Mouse (Mus musculus) gastrocnemius, postnatal 14 days (tissue): ENCODE results near the gene Pnmal2. TPM values are rescaled to one million over a fixed set of nuclear protein-coding genes. Genes with fewer than 3 reads are reported as not detected.

Experiments used
- DNase-seq: peaks from one replicate; pipeline ENCODE4 v3.0.0; 2021; ENCODE audit warnings: mixed read lengths
- intact Hi-C: fragments of 180-260 bp; cut with DNase I; formaldehyde crosslinking; loops from one replicate; pipeline ENCODE4 v1.15.1; 2025; ENCODE audit warnings: low total_unique reads
- total RNA-seq, 2 experiments: library from RNA; stranded (reverse); gene quantifications; 2 replicates each; pipeline ENCODE4 v1.2.3; 2021

The Pnmal2 gene
- total RNA-seq, 2 experiments from 2014 or later, result 9.2 to 11.8 TPM

DNA sequence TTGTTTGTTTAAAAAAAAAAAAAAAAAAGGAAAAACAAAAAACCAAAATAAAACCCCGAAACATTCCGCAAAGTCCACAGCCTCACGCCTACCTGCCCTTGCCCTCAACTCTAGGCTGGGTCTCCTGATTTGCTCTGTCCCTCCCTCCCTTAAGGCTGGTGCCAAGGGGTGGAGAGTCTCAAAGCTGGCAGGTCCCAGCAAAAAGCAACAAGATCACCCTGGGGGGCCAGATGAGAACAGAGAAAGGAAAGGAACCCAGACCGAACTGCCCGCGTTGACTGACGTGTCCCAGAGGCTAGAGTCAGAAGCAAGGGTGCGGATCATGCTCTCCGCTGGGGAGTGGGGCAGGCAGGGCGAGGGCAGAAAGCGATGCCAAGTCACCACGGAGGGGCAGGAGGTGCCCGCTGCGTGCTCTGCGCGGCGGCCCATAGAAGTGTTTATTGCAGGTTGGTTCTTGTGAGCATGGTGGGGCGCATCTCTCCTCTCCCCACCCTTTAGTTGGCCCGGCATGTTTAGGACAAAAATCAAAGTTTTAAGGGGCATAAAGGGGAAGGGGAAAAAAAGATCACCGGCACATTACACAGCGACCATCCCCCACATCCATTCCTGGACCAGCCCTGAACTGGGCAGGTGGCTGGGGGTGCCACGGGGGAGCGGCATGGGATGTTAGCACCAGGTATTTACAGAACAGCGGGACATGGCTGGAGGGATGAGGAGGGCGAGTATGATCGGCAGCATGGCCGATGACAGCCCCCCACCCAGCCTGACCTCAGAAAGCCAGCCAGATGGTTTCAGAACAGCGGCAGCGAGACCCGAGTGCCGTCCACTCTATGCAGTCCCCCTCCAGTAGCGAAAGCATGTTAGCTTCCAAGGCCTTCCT is 28.8 kb upstream of the Pnmal2 start:
- no peak for DNase-seq
- intact Hi-C loops, result loop anchor here (2.0 kb wide), 1 partner anchor 21 kb away; no protein-coding TSS in a partner anchor

DNA sequence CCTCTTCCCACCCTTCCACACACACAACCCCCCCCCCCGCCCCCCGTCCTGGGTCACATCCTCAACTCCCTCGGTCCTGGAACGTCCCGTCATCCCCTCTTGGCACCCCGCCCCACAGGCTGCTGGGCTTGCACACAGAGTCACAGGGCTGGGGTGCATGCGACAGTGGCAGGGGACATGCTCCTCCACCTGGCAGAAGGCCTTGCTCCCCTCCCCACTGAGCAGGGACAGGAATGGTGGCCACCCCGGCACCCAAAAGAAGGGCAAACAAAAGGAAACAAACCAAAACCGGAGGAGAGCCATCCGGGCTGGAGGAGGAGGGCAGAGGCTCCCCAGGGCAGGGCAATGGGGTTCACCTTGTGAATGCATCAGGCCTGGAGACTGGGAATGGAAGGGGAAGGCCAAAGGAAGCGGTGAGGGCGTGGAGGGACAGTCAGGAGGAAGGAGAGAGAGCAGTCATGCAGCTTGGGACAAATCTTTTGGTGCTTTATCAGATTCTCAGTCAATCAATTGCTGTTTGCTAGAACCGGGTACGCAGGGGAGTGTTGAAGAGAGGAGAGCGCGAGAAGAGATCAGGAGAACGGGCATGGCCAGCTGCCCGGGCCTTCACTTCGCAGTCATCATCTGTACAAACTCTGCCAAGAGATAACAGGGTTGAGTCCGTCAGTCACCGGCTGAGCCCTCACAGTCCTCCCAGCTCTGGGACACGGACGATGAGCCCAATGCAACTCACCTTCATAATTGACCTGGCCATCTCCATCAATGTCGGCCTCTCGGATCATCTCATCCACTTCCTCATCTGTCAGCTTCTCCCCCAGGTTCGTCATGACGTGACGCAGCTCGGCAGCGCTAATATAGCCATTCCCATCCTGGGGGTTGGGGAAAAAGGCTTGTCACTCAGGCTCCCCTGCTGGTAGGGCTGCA is 27.9 kb upstream of the Pnmal2 start:
- intact Hi-C loops, result no loop called here
- no peak for DNase-seq

- intact Hi-C loops, result no loop called here
- DNase-seq, result no peak
Observed at GRCm38 (mm10) chr7:16917447-16917846, 27.0 kb upstream of the Pnmal2 start.

DNA sequence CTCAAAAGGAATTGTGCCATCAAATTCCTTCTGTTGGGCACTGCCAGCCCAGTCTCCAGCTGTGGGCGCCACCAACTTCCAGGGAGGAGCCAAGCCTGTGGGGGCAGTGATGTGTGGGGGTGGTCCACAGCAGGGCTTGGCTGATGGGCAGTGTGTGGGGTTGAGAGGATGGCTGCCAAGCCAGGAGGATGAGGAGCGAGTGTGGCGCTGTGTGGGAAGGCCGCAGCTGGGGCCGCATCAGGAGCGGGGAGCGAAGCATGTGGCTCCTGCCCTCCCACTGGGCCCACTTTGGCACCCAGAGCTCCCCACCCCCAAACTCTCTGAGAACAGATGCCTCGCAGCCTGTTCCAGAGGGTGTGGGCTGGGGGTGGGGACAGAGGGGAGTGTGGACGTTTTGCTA is 26.5 kb upstream of the Pnmal2 start:
- DNase-seq, result no peak
- intact Hi-C loops, result no loop called here

DNA sequence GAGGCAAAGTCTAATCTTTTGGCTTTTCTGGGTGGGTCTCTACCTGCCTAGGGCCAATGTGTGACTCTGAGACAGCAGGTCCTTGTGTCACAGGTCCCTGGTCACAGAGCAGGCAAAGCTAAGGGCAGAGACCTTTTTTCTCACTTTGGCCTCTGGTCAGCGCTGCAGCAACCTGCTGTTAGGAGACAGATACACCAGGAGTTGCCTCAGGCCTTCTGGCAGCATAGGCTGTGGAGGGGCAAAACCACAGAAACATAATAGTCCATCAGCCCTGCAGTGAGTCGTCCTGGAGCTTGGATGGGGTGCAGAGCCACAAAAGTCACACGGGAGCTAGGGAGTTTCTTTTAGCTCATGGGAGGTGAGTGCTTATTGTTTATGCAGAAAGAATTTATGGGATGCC is 25.8 kb upstream of the Pnmal2 start:
- intact Hi-C loops, result no loop called here
- DNase-seq, result no peak

DNA sequence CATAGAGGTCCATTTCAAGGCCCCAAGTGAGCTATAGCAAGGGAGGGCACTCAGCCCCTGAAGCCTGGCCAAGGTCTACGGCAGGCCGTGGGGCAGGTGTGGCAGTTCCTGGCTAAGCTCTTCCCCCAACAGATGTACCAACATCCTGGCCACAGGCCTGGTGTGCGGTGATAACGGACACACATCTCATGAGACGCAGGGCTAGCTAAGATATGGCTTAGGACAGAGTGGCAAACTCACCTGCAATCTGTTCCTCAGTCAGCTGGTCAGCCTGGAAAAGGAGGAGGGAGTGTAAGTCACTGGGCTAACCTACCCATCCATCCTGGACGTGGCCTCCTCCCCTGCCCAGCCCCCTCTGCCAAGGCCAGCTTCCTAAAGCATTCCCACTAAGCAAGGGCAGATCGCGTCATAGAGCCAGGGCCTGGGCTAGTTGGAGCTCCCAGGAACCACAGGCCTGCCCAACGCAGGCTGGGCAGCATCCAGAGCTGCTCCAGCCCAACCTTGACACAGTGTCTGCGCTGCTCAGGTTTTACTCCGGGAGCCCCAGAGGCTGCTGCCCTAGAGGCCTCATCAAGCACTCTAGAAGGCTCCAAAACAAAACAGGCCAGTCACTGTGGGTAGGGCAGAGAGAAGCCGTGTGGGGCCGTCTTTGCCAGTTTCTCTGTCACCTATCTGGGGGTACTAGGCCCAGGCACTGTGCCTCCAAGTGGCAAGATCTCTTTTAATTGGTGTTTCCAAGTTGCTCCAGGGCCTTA is 24.9 kb upstream of the Pnmal2 start:
- intact Hi-C loops, result no loop called here
- no peak for DNase-seq

DNA sequence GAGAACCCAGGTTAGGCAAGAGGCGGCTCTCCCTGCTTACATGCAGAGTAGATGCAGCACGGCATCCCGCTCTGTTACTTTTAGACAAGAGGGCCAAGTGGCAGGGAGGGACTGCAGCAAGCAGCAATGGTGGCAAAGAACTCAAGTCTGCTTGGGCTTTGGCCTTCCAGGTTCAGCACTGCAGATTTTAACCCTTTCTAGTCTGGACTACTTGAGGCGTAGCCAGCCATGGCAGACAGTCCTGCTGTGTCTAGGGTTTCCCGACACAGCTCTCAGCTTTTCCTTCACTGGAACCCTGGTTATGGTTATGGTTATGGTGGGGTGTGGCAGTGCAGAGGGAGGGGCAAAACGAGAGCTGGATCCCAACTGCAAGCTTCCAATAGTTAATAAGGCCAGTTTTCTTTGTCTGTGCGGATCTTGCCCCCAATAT is 24.3 kb upstream of the Pnmal2 start:
- DNase-seq, result no peak
- intact Hi-C loops, result no loop called here

- intact Hi-C loops, result no loop called here
- DNase-seq, result no peak
Observed at GRCm38 (mm10) chr7:16920818-16921791, 23.4 kb upstream of the Pnmal2 start.

GRCm38 (mm10) chr7:16921881-16922335 is 22.6 kb upstream of the Pnmal2 start:
- intact Hi-C loops, result no loop called here
- no peak for DNase-seq

- intact Hi-C loops, result no loop called here
- DNase-seq, result no peak
Observed at GRCm38 (mm10) chr7:16922360-16922973, 22.0 kb upstream of the Pnmal2 start.

DNA sequence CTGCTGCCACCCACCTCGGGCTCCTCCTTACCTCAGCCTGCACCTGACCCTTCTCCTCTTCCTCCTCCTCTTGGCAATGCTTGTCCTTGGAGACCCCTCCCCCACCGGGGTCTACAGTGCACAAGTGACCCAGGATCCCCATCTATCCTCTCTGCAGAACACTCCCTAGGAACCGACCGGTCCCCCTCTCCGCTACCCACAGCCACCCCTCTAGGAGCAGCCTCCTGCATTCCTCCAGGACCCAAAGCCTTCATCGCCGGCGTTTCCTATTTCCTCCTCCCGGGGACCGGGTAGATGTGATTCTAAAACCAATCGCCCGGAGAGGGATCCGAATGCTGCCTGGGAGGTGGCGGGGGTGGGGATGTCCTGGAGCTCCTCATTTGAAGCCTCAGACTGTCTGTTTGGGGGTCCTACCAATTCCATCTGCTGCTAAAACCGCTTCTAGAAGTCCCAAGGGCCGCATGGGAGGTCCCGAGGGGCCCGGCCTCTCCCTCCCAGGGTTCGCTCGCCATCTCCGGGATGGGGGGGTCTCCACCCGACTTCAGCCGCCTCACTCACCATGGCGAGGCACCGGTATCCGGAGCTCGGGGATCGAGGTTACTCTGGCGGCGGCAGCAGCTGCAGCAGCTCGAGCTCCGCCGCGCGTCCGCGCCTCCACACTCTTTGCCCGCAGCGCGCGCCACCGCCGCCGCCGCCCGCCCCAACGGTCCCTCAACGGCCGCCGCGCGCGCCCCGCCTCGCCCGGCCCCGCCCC is 21.0 kb upstream of the Pnmal2 start:
- intact Hi-C loops, result no loop called here

DNA sequence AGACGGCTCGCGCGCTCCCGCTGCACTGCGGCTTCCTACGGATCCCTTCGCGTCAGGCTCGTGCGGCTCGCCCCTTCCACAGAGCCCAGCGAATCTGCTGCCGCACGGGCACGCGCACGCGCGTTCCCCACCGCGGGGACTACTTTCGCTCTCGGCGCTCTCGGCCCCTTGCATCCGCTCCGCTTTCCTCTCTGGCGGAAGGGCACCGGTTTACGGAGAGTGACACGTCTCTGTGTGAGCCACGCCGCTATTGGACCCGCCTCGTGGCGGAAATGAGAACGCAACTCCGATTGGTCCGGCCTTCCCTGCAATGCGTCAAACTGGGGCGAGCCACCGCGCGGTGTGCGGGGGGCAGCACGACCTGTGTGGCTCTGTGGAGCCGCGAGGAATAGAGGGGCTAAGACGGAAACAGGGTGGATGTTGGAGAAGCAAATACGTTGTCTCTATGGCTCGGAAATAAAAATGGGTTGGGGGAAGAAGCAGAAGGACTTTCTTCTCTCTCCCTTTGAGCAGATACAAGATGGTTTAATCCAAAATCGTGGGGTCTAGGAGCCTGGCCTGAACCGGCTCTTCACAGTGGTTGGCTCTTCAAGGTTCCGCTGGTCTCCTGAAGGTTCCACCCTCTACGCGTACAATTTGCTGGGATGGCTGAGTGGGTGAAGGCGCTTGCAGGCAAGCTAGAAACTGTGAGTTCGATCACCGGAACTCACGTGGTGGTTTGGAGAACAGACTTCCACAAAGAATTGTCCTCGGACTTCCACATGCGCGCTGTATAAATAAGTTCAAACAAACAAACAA is 20.2 kb upstream of the Pnmal2 start, which contains the start of gene Calm3:
TSS of gene Calm3 (minus strand) at position 78 of the 798 bp plus-strand sequence.
- intact Hi-C loops, result no loop called here
- peak; percentile 99 for DNase-seq

More for the DNA sequence above, 21.0 kb upstream of the Pnmal2 start:
- DNase-seq, result peak; percentile 30

DNA sequence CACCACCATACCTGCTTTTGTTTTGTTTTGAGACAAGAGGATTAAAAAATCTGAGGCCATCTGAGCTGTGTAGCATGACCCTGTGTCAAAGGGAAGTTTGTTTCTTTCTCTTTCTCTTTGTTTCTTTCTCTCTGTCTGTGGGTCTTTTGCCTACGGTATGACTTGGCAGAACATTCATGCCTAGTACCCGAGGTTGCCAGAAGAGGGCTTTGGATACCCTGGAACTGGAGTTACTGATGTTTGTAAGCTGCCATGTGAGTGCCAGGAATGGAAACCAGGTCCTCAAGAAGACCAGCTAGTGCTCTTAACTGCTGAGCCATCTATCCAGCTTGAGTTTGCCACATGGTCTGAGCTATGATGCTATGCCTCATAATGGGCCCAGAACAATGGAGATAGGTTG is 16.1 kb upstream of the Pnmal2 start:
- DNase-seq, result no peak
- intact Hi-C loops, result no loop called here

DNA sequence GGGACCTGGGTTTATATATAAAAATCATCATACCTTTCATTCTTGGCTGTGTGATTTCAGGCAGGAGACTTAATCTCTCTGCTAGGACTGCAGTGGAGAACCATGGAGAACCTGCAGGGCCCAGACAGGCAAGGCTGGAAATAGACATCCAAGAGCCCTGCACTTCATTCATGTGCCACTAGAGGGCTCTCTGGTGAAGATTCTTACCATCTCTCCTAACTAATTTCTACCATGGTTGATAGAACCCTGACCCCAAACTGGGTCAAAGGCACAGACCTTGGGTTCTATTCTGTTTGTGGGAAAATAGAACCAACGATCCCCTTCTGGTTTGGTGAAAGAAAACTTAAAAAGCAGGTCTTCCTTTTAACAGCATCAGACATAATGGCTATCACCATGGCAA is 13.6 kb upstream of the Pnmal2 start:
- no peak for DNase-seq
- intact Hi-C loops, result loop anchor here (2.0 to 5.0 kb wide), 2 partner anchors 70 to 121 kb away; no protein-coding TSS in a partner anchor

DNA sequence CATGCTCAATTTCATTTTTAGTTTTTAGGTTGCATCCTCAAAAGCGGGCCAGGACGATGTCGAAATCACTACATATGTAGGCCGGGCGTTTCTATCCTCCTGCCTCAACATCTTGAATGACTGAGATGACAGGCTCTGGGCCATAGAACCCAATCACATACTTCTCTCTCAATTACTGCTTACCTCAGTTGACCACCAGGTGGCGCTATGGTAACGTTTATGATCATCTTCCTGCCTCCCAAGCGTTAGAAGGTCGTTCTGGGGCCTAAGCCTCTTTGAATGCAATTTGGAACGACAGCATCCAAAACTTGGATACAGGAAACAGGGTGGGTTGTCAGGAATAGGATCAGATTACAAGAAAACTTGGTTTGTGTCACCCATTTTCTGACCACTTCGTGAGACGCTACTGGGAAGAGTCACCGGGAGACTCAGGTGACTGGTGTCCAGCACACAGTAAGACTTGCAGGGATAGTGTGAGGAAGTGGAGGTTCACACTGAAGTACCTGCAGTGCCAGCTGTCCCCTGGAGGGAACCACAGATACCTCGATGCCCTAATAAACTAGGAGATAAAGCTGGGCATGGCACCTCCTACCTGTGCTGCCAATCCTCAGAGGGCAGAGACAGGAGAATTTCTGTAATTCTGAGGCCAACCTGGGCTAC is 12.4 kb upstream of the Pnmal2 start:
- peak; percentile 78 for DNase-seq

More for the DNA sequence above, 12.4 kb upstream of the Pnmal2 start:
- intact Hi-C loops, result loop anchor here (2.0 to 5.0 kb wide), 3 partner anchors 69 to 133 kb away; no protein-coding TSS in a partner anchor
